Mouse (Mus musculus) liver, embryonic 11.5 days (tissue): ENCODE data around the gene Foxp1. TPM values are rescaled to one million over a fixed set of nuclear protein-coding genes. Genes with fewer than 3 reads are reported as not detected.

Experiments used
- ATAC-seq: fragments of 200-750 bp; cut with Nextera tagmentation; replicated peaks from 2 replicates; pipeline ENCODE4 v1.8.0; 2017; ENCODE audit warnings: moderate number of reproducible peaks, mild to moderate bottlenecking, moderate TSS enrichment, moderate library complexity; ENCODE audit not compliant: low FRiP score
- DNase-seq: peaks from one replicate; pipeline ENCODE4 v3.0.0-alpha.2; 2017; ENCODE audit warnings: low spot score
- H3K27ac ChIP-seq: fragments of 300-500 bp; sonication (generic); 2 replicates; pipeline ENCODE4 v1.5.1; 2014; ENCODE audit warnings: mild to moderate bottlenecking, low read depth, low read length, control low read depth
- H3K27me3 ChIP-seq: fragments of 300-500 bp; sonication (generic); replicated peaks from 2 replicates; pipeline ENCODE4 v1.6.1; 2014; ENCODE audit warnings: low read length, mixed read lengths; ENCODE audit not compliant: control insufficient read depth, insufficient read depth
- H3K36me3 ChIP-seq: fragments of 300-500 bp; sonication (generic); 2 replicates; pipeline ENCODE4 v1.6.1; 2014; ENCODE audit warnings: mild to moderate bottlenecking, low read length, moderate library complexity, mixed read lengths; ENCODE audit not compliant: control insufficient read depth, insufficient read depth
- H3K4me1 ChIP-seq: fragments of 300-500 bp; sonication (generic); replicated peaks from 2 replicates; pipeline ENCODE4 v1.6.1; 2014; ENCODE audit warnings: low read length, mixed read lengths; ENCODE audit not compliant: control insufficient read depth, insufficient read depth
- H3K4me2 ChIP-seq: fragments of 300-500 bp; sonication (generic); 2 replicates; pipeline ENCODE4 v1.6.1; 2014; ENCODE audit warnings: mild to moderate bottlenecking, control low read depth, moderate library complexity
- H3K4me3 ChIP-seq: fragments of 300-500 bp; sonication (generic); 2 replicates; pipeline ENCODE4 v1.5.1; 2014; ENCODE audit warnings: low read depth, low read length, control low read depth
- H3K9ac ChIP-seq: fragments of 300-500 bp; sonication (generic); 2 replicates; pipeline ENCODE4 v1.6.1; 2014; ENCODE audit warnings: low read depth, low read length, control low read depth
- H3K9me3 ChIP-seq: fragments of 300-500 bp; sonication (generic); 2 replicates; pipeline ENCODE4 v1.6.1; 2016; ENCODE audit warnings: low read length, inconsistent platforms, mixed read lengths; ENCODE audit not compliant: control insufficient read depth
- WGBS: fragments of 180-500 bp; shearing (Covaris S2); extraction: QIAGEN DNeasy Blood & Tissue Kit; methylation state at CpG from one replicate; pipeline ENCODE4 v1.1.7; 2014; 5-methylcytosine and 5-hydroxymethylcytosine counted together
- polyA plus RNA-seq: library from polyadenylated mRNA; unstranded; fragments of >200 nt; fragmentation: Nextera tagmentation; extraction: Ambion mirVana; gene quantifications from 2 replicates; pipeline ENCODE4 v1.2.1, GENCODE M21; 2014

The Foxp1 gene
- polyA plus RNA-seq, 1 experiment from 2014 or later = 62.1 TPM

GRCm38 (mm10) chr6:99328634-99329033 is 193.9 kb downstream of the Foxp1 start:
- Histone ChIP-seq H3K27me3 (no peaks in the 10 kb centered on the region), H3K9me3 (no peaks in the 10 kb centered on the region), H3K36me3 (no peaks in the 10 kb centered on the region), H3K4me1 (no peaks in the 10 kb centered on the region; the same call in 1 of the 2 replicates), H3K4me2 (no peak overlapping the region), H3K9ac (no peak overlapping the region), H3K27ac (no peak overlapping the region), H3K4me3 (no peak overlapping the region)
- ATAC-seq = no peak
- WGBS = 53% methylated on average over 2 of the region's 2 CpGs
- DNase-seq = no peak

DNA sequence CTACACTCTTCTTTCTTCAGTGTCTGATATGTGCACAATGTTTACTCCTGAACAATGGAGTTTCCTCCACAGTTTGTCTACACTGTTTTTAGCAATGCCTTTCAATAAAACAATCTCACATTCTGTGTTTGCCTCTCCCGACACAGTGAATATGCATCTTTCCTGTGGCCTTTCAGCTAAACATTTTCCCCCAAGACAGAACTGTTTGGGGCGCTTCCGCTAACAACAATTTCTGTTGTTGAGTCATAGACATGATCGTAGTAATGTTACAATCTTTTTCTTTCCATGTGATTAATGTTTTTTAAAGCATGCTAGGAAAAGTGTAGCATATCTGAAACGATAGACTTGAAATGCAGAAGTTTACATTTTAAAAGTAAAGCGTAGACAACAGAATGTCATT is 194.4 kb downstream of the Foxp1 start:
- DNase-seq = no peak
- H3K4me3 ChIP-seq = no peak overlapping the region
- WGBS = 79% methylated on average over 6 of the region's 6 CpGs
- H3K9ac ChIP-seq = no peak overlapping the region
- no peak overlapping the region for H3K27ac ChIP-seq
- no peaks in the 10 kb centered on the region for H3K9me3 ChIP-seq
- no peak overlapping the region for H3K4me2 ChIP-seq
- no peaks in the 10 kb centered on the region for H3K36me3 ChIP-seq
- no peaks in the 10 kb centered on the region for H3K27me3 ChIP-seq
- H3K4me1 ChIP-seq = no peaks in the 10 kb centered on the region; the same call in 1 of the 2 replicates
- ATAC-seq = no peak

DNA sequence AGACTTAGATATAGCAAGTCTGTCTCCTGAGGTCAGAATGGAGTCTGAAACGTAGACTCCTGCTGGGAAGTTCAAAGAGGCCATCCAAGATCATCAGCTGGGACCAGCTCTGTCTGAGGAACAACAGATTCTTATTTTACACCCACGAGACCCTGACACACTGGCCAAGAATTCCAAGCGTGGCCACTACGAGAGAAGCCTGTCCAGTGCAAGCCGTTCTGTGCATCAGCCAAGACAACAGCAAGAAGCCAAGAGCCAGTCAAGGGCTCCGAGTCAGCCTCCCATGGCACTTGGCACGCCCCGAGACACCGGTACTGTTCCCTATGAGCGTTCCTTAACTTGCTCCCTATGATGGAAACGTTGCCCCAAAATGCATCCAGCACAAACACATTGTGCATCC is 194.8 kb downstream of the Foxp1 start:
- Histone ChIP-seq H3K4me1 (no peaks in the 10 kb centered on the region; the same call in 1 of the 2 replicates), H3K9me3 (no peaks in the 10 kb centered on the region), H3K4me3 (no peak overlapping the region), H3K27me3 (no peaks in the 10 kb centered on the region), H3K9ac (no peak overlapping the region), H3K36me3 (no peaks in the 10 kb centered on the region), H3K27ac (no peak overlapping the region), H3K4me2 (no peak overlapping the region)
- no peak for DNase-seq
- no peak for ATAC-seq
- WGBS = 82% methylated on average over 11 of the region's 11 CpGs

- no peaks in the 10 kb centered on the region; the same call in 1 of the 2 replicates for H3K4me1 ChIP-seq
- DNase-seq = no peak
- no peaks in the 10 kb centered on the region for H3K27me3 ChIP-seq
- ATAC-seq = no peak
- no peak overlapping the region for H3K27ac ChIP-seq
- H3K4me2 ChIP-seq = no peak overlapping the region
- no peak overlapping the region for H3K4me3 ChIP-seq
- H3K36me3 ChIP-seq = no peaks in the 10 kb centered on the region
- H3K9ac ChIP-seq = no peak overlapping the region
- H3K9me3 ChIP-seq = no peaks in the 10 kb centered on the region
- 93% methylated on average over 2 of the region's 2 CpGs for WGBS
Measured at GRCm38 (mm10) chr6:99325881-99326280, 196.6 kb downstream of the Foxp1 start.

DNA sequence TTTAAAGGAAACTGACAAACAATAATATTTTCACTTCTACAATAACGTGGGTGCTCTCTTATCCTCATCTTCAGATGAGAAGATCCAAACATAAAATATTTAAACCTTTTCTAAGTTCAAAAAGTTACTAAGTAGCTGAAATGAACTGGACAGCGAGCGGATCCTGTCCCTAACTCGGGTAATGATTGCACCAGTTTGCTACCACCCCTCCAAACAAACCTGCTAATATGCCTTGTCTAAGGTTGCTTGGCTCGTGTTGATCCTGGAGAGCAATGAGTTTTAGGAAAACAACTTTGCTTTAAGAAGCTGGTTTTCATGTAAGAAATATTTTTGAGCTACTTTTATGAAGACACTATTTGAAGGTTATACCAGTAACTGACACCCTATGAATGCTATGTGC is 197.1 kb downstream of the Foxp1 start:
- Histone ChIP-seq H3K4me3 (no peak overlapping the region), H3K27me3 (no peaks in the 10 kb centered on the region), H3K36me3 (no peaks in the 10 kb centered on the region), H3K4me2 (no peak overlapping the region), H3K9me3 (no peaks in the 10 kb centered on the region), H3K4me1 (no peaks in the 10 kb centered on the region; the same call in 1 of the 2 replicates), H3K27ac (no peak overlapping the region), H3K9ac (no peak overlapping the region)
- DNase-seq (no peak), ATAC-seq (no peak)
- 83% methylated on average over 5 of the region's 5 CpGs for WGBS

DNA sequence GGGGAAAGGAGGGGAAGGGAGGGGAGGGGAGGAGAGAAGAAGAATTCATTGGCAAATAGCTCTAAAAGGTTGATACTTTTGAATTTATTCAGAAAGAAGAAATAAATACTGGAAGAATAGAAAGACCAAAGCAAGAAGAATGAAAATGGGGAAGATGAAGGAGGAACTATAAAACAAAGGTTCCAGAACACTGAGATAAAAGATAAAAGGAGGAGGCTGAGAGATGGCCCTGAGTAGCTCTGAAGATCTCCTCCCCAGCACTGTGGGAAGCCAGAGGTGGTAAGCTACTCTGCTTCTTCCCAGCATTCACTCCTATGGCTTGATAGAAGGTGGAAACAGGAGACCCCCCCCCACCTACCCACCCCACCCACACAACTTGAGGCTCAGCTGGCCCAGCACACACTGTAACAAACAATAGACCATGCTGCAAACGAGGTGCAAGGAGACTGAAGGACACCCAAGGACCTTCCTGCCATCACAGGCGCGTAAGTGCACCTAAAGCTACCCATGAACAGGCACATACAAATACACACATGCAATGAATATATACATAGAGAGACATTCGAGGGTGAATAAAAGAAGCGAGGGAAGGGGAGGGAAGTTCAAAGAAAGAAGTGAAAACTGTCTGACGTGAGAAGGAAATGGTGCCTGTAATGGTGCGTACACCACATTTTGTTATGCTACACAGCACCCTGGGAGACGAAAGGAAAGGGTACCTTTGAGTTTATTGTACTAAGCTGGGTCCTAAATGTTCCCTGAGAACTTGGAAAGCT is 200.2 kb downstream of the Foxp1 start:
- Histone ChIP-seq H3K36me3 (no peaks in the 10 kb centered on the region), H3K4me2 (no peak overlapping the region), H3K4me1 (no peaks in the 10 kb centered on the region), H3K27me3 (no peaks in the 10 kb centered on the region), H3K4me3 (no peak overlapping the region), H3K9ac (no peak overlapping the region), H3K9me3 (no peaks in the 10 kb centered on the region), H3K27ac (no peak overlapping the region)
- 81% methylated on average over 8 of the region's 8 CpGs for WGBS
- ATAC-seq (no peak), DNase-seq (no peak)

DNA sequence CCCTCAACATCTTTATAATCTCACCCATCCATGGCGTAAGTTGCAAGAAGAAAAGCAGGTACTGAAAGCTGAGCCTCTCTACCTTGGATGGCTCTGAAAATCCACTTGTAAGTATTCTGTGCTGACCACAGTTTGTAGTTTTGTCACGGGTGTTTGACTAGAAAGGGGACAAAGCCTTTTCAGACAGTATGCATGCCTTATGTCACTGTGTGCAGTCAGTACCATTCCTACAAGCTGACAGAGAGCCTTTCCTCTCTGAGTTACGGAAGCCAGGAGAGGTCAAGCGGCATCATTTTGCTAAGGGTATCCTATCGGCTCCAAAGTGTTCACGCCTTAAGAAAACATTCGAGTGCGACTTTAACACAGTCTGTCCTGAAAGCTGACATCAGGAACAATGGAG is 202.1 kb downstream of the Foxp1 start:
- Histone ChIP-seq H3K9ac (no peak overlapping the region), H3K27me3 (no peaks in the 10 kb centered on the region), H3K9me3 (no peaks in the 10 kb centered on the region), H3K4me3 (no peak overlapping the region), H3K4me1 (no peaks in the 10 kb centered on the region), H3K36me3 (no peaks in the 10 kb centered on the region), H3K27ac (no peak overlapping the region), H3K4me2 (no peak overlapping the region)
- 84% methylated on average over 8 of the region's 8 CpGs for WGBS
- DNase-seq = no peak
- ATAC-seq = no peak

DNA sequence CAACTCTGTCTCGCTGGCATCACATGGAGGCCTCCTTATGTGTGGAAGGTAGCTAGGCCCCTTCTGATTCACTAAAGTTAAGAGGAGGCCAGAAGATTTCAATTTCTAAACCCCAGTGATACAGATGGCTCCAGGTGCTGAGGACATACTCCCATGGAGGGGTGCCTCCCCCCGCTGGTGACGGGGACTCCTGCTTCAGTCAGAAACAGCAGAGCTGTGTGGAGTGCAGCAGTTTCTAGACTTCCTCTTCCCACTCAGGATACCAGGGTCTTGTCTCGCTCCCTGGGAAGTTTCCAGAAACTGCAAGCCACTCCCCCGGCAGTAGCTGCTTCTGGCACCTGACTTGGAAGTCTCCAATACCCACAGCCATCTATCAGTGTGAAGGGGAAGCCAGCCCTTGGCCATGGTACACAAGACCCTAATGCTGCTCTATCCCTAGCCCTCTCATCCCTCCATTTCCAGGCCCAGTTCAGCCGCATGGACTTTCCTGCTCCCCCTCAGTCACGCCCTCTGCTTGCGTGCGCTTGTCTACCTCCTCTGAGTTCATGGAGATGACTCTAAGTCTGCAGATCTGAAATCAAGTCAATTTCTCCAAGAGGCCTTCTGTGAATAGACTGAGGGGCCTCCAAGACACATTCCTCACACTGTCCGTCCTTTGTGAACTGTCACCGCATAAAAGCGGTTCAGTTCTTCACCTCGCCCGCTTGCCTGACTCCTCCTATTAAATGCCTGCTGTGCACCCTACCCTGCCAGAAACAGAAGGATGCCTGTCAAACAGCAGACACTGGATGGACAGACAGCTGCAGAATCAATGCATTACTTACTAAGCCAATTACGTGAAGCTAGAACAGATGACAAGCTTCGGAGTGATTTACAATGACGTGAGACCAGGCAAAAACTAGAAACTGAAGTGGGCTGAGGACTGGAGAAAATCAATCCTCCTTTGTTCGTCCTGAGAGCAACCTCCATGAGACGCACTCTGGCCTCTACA is 202.8 kb downstream of the Foxp1 start:
- WGBS = 85% methylated on average over 19 of the region's 19 CpGs
- no peaks in the 10 kb centered on the region for H3K4me1 ChIP-seq
- DNase-seq (no peak), ATAC-seq (no peak)
- no peaks in the 10 kb centered on the region for H3K9me3 ChIP-seq
- H3K9ac ChIP-seq = no peak overlapping the region
- H3K36me3 ChIP-seq = no peaks in the 10 kb centered on the region
- H3K27ac ChIP-seq = no peak overlapping the region
- no peak overlapping the region for H3K4me2 ChIP-seq
- H3K27me3 ChIP-seq = no peaks in the 10 kb centered on the region
- H3K4me3 ChIP-seq = no peak overlapping the region
